Mouse (Mus musculus) heart, adult 2 months (tissue): ENCODE results near the gene Atxn3.

Source experiments
- CTCF ChIP-seq: fragments of 200-600 bp; IDR thresholded peaks from 2 replicates; pipeline ENCODE4 v1.8.1; 2022; ENCODE audit warnings: antibody characterized with exemption, mild to moderate bottlenecking, moderate library complexity
- EP300 ChIP-seq: fragments of 200-500 bp; IDR thresholded peaks from 2 replicates; pipeline ENCODE4 v1.6.1; 2011; ENCODE audit warnings: low read depth, low read length, control low read depth; ENCODE audit not compliant: insufficient read depth

DNA sequence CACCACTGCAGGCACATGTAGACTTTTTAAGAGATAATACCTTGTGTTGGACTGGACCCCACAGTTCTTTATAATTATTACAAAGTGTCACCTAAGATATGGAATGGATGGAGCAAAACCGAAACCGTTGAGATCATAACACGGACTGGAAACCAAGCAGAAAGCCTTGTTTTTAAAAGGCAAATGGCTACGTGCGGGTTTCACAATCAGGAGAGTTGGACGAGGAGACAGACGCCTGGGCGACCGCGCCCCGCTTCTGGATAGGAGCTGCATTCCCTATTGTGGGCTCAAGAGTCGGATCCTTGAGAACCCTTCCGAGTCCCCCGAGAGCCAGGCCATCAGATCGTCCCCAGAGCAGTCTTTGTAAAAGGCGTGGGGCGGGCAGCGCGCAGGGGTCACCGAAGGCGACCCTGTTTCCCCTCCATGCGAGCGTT, 17.1 kb upstream of the Atxn3 start:
- TF ChIP-seq EP300 (no peak), CTCF (no peak)
